Mouse (Mus musculus): ENCODE data around the gene Pdap1. TPM values are rescaled to one million over a fixed set of nuclear protein-coding genes. Genes with fewer than 3 reads are reported as not detected.
"Not testable (repeated sequence)": the region's sequence is repeated elsewhere in the genome, so short reads cannot be mapped to it uniquely, and the experiment has no call there.

Pdap1 gene
- total RNA-seq, 2 experiments from 2014 or later, result 50.0 to 50.6 TPM

GRCm38 (mm10) chr5:145118461-145118860, 21.6 kb downstream of the Pdap1 start:
- DNase-seq, result no peak

DNA sequence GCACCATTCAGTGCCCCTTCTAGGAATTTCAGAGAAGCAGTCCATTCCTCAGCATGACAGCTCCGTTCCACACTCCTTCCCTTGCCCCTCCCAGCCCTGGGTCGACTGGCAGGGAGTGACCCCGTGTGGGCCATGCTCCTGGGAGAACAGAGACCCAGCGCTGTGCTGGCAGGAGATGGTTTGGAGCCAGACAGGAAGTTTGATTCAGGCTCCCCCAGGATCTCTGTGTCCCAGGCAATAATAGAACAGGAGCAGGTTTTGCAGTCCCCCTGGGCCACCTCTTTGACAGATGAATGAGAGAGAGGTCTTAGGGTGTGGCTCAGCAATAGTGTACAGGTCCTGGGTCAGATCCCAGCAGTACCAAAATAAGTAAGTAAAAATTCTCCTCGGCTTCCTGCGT, 22.0 kb downstream of the Pdap1 start:
- DNase-seq, result no peak

GRCm38 (mm10) chr5:145116916-145117315, 23.1 kb downstream of the Pdap1 start:
- DNase-seq, result peak; percentile 70

DNA sequence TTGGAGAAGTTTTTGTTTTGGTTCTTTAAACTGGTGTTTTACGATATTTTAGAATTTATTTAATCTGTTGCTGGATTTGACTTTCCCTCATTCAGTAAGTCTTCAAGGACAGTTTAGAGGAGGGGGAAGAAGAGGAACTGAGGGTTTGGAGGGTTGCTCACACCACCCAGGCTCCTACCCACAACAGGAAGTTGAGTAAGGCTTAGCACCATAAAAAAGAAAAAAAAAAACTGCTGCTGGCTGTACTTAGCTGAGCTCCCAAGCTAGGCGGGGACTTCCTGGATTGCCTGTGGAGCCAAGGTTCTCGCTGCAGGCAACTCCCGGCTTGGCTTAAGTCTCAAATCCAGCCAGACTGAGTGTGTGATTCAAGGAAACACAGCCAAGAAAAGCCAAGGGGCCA, 23.7 kb downstream of the Pdap1 start:
- peak; percentile 79 for DNase-seq

DNA sequence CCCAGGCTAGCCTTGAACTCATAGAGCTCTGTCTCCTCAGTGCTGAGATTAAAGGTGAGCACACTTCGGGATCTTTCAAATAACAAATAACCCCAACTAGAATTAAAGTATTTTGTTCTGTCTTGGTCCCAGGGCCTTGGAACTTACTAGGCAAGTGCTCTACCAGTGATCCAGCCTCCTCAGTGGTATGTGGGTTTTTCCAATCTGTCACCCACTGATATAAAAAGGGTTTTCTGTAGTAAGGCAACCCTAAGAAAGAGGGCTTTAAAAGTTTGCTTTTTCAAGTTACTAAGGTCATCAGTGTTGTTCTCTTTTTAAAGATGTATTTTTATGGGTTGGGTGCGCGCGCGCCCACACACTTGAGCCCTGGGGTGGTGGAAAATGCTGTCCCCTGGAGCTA, 24.3 kb downstream of the Pdap1 start:
- DNase-seq, result no peak

GRCm38 (mm10) chr5:145114606-145115473, 25.2 kb downstream of the Pdap1 start:
- DNase-seq, result peak; percentile 82

DNA sequence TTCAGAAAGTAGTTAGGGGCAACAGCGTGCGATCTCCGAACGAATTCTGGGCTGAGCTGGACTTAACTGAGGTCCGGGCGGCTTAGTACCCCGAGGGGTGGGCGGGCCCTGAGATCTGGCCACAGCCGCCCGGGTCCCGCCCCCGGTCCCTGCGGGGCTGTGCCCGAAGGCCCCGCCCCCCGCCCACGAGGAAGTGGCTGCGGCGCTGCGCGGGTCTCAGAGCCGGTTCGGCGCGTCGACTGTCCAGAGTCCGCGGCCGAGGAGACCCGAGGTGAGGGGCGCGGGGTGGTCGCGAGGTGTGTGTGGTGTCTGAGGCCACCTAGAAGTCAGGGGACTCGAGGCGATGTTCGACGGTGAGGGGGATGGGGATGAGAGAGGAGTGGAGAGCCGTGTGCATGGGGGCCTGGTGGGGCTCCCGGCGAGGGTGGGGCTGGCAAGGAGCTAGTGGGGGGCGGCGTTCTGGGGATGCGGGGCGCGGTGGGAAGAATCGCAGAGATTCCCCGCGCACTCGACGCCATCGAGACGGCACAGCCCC, 25.9 kb downstream of the Pdap1 start, which contains the start of gene Arpc1b:
TSS of gene Arpc1b (plus strand) at position 145 of the 535 bp plus-strand sequence.
- peak; percentile 84 for DNase-seq

DNA sequence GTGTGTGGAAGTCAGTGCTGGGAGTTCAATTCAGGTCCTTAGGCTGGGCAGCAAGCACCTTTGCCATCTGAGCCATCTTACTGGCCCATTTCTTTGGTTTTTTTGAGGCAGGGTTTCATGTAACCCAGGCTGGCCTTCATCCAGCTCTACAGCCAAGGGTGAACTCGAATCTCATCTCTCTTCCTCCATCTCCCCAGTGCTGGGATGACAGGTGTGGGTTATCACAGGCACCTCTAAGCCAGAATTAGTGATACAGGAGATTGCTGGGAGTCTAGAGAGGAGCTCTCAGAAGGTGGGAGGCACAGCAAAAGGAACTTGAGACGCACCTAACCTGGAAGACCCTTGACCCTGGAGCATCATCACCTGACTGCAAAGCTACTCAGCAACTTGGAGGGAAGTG, 26.6 kb downstream of the Pdap1 start:
- DNase-seq, result no peak

- no peak for DNase-seq
These were observed 27.5 kb downstream of the Pdap1 start for GRCm38 (mm10) chr5:145112566-145112965.

- DNase-seq, result no peak
These were observed 29.6 kb downstream of the Pdap1 start for GRCm38 (mm10) chr5:145110401-145110800.

GRCm38 (mm10) chr5:145105694-145106275, 34.3 kb downstream of the Pdap1 start:
- DNase-seq, result no peak

DNA sequence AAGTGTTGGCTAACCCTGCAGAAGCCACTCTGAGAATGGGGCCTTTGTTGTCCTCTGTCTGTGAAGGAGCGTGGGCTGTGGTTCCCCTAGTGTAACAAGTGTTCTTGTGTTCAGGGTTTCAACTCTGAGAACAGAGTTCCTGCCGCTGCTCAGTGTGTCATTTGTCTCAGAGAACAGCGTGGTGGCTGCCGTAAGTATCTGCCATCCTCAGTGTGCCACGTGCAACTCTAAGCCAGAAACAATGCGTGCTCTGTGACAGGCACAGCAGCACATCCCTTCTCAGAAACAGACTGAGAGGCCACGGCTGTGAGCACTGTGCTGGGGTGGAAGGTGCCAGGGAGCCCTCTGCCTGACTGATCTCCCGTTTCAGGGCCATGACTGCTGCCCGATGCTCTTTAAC, 35.7 kb downstream of the Pdap1 start:
- no peak for DNase-seq

DNA sequence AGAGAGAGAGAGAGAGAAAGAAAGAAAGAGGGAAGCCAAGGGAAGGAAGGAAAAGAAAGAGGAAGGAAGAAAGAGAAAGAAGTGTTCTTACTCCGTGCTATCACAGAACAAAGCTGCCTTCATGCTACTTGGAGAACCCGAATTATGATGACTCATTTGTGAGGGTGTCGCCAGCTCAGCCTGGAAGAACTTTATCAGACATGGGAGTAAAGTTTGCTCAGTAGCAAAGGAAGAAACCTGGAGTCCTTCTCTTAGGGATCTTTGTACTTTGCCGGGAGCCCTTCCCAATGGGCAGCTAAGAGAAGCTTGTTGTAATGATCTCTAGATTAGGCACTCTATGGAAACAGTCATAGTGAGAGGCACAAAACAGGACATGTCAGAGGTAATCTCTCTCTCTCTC, 37.3 kb downstream of the Pdap1 start:
- no peak for DNase-seq

- not testable (repeated sequence) for DNase-seq
These were observed 38.6 kb downstream of the Pdap1 start for GRCm38 (mm10) chr5:145101451-145101850.

- DNase-seq, result no peak
These were observed 39.1 kb downstream of the Pdap1 start for GRCm38 (mm10) chr5:145100960-145101359.

DNA sequence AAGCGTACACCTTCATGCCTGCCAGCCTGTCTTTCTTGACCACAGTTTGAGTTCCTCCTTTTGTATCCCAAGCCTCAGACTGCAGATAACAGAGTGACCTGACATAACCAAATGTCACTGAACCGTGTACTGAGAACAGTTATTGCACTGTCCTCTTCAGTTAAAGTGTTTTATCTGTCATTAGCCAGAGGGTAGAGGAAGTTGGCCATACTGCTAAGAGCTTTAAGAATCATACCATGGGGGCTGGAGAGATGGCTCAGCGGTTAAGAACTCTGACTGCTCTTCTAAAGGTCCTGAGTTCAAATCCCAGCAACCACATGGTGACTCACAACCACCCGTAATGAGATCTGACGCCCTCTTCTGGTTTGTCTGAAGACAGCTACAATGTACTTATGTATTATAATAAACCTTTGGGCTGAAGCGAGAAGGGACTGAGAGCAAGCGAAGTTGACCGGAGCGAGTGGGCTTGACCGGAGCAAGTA, 41.7 kb downstream of the Pdap1 start:
- DNase-seq, result no peak

GRCm38 (mm10) chr5:145096195-145096594, 43.8 kb downstream of the Pdap1 start:
- no peak for DNase-seq

- DNase-seq, result no peak
These were observed 50.2 kb downstream of the Pdap1 start for GRCm38 (mm10) chr5:145089878-145090277.

GRCm38 (mm10) chr5:145088186-145088585, 51.9 kb downstream of the Pdap1 start:
- no peak for DNase-seq

DNA sequence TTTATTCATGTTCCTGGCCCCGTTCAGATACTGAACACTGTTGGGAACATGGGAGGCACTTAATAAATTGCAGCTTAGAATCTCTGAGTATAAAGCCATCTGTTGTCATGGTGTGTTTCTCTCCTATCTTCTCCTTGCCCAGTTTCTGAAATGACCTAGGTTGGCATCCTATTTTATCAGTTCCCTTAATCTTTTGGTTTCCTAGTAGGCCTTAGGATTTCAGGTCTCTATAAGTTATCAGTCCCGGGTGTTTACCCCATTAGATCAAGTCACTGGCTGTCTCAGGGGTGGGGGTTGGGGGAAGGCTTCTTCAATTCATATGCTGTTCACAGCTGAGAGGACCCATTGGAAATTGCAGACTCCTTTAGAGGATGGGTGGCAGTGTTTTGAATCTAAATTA, 55.2 kb downstream of the Pdap1 start:
- no peak for DNase-seq

DNA sequence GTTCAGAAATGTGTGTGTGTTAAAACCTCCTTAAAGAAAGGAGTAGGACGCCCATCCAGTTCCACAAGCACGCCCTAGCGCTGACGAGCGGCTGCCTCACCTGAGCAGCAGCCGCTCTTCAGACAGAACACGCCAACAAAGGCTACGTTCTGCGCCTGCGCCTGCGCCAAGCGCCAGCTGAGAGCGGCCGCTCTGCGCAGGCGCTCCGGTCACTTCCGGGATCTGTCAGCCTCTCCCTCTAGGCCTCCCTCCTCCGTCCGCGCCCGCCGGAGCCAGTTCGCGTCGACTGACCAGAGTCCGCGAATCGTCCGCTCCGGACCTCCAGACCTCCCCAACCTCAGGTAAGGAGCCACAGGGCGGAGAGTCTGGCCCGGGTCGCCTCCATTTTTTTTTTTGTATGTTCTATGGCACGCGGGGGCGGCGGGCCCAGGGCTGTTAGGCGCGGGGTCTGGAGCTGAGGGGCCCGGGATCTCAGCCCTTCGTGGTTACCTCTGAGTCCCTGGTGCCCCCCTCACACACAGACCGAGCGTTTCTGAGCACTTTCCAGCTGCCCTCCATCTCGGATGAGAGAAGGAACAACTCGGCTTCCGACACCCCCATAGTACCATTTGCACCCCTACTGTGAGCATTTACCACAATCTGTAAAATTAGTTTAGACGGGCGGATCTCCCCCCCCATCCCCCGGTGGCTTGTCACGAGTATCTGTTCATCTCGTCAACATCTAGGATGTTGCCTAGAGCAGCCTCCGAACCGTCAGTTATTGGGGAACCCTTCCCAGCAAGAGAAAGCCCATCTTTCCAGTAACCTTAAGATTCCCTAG, 56.2 kb downstream of the Pdap1 start, which contains the start of the genes Arpc1a and Kpna7:
TSS of gene Arpc1a (plus strand) at position 199 of the 820 bp plus-strand sequence.
TSS of gene Kpna7 (minus strand) at position 399 of the 820 bp plus-strand sequence.
- DNase-seq, result peak; percentile 93

GRCm38 (mm10) chr5:145083201-145083600, 56.8 kb downstream of the Pdap1 start:
- DNase-seq, result not testable (repeated sequence)

Measured in gastrocnemius, postnatal 25 days (tissue).